Mouse (Mus musculus) right cerebral cortex, postnatal 36 days (tissue): Measurements from ENCODE around the gene Hsd17b3.
A peak's percentile ranks its signal among the peaks of the same experiment; 100 is the strongest.

ENCODE experiments used
- DNase-seq, 2 experiments: peaks; one replicate each; pipeline ENCODE4 v3.0.0; 2022; ENCODE audit warnings: low spot score in 2 of 2, mixed read lengths in 1 of 2

The Hsd17b3 gene

DNA sequence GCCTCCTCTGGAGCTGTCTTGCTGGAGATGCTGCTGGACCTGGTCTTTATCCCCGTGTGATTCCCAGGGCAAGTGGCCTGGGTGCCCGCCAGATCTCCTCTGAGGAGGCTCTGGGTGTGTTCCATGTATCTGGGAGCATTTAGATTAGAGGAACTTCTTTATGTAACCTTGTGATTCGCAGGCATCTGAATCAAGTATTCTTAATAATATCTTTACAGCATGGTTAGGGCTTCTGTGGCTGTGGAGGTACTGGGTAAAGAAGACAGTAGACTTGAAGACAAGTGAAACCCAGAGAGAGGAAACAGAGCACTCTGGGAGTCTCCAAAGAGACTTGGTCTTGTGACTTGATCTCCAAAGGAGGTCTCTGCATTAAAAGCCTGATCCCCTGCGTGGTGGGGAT, at the start of gene Hsd17b3:
Gene Hsd17b3, minus strand, starts transcription at position 101 of the 400 bp plus-strand sequence.
- DNase-seq = no peak

DNA sequence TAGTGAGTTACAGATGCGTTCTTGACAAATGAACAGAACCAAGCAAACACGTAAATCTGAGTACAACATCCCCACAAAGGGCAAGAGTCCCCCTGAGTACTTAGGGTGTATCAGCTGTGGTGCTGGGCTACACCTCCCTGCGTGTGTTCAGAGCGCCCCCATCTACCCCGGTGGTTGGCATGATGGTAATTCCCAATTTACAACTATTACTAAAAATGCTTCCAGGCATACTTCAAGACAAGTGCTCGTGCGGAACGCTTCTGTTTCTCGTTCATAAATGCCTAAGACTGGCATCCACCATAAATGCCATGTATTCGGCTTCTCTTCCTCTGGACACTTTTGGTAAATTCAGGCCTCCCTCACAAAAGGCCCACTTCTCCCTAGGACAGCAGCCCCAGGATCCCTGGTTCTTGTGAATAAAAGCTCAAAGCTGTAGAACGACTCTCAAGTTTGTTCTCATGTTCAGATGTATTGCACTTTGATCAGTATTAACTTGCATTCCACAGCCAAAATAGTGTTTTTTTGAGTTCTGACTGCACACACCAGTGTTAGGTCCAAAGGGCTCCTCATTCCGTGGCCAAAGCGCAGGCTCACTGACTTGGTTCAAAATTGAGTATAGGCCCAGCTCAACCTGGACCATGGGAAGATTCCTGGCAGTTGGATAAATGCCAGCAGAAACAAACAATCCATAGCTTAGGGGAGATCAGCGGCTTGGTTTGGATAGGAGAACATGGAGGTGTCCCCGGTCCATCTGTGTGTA, 40.8 kb upstream of the Hsd17b3 start:
- DNase-seq = peak in 1 of 2 experiments; percentile 9

DNA sequence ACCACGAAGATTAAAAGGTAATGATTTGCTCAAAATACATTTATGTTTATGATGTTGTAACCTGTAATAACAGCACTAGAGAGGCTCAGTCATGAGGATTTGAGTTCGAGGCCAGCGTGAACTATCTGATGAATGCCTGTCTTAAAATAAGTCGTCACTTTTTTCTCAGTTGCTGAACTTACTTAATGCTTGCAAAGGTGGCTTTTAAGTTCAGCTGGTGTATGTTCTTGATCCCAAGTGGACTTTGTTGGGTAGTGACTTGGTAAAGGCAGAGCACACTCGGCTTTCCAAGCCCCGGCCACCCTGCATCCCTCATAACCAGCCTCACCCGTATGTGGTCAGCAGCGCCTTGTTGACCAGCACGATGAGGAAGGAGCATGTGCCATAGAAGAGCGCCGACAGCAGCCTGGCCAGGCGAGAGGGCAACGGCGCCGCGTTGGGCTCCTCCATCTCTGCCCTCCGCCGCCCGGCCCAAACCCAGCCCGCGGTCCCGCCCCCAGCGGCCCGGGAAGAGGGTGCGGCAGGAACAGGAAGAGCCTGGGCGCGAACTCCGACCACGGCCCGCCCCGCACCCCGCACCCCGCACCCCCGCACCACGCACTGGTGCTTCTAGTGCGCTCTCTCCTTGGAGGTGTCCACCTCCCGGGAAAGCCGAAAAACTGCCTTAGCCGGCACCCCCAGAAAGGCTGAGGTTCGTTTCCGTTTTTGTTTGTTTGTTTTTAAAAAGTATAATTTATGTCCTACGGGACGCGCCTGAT, 40.0 kb upstream of the Hsd17b3 start, which contains the start of gene Slc35d2:
Gene Slc35d2, minus strand, starts transcription at position 511 of the 758 bp plus-strand sequence.
- no peak for DNase-seq

DNA sequence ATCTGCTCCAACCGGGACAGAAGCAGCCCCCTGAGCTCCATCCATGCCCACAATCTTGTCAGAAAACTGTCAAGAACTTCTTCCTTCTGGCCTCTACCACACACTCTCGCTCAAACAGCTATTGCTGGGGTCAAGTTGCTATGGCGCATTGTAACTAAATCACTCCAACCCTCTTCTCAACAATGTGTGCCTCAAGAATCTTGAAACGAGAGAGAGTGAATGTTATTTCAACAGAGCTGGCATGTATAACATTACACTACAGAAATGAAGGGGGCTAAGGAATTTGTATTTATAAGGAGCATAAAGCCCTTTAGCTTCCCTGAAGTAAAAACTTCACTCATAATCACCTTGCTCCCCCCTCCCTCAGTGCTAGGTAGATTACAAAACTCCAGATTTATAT, 37.3 kb upstream of the Hsd17b3 start:
- no peak for DNase-seq

DNA sequence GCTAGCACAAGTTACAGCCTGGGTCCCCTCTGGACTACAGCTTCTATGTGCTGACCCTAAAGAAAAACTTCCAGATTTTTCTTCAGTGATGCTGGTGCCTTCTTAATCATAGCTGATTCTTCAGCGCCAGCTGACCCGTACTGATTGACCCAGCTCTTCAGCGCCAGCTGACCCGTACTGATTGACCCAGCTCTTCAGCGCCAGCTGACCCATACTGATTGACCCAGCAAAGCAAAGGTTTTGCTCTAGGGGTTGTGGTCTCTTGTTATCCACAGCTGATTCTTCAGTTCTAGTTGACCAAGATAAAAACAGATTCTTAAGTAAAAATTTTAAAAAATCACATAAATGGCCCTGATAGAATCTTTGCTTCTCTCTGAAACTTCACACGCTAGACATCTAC, 35.9 kb upstream of the Hsd17b3 start:
- no peak for DNase-seq

DNA sequence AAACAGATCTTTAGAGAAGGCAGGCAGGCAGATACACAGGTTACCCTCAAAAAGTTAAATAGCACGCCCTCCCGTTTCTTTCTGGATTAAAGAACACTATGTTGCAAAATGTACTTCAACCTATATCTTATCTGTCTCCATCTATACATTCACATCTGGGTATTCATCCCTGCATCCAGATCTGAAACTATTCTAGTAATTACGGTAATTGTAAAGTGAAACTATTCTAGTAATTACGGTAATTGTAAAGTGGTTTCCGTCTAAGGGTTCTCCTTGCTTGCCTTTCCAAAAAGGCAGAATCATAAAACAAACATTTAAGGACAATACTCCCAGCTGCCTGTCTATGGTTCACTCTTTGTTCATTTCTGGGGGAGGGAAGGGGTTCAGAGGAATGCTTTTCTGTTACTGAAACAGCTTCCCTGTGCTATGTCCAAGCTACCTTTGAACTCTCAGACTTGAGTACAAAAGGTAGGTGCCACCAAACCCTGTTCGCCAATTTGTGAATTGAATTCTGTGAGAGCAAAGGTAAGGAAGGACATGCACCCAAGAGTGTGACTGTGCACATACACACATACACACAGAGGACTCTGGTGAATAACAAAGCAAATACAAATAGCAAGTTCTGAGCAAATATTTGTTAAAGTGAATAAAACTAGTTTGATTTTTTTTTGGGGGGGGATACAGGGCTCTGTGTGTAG, 34.6 kb upstream of the Hsd17b3 start:
- DNase-seq = no peak

DNA sequence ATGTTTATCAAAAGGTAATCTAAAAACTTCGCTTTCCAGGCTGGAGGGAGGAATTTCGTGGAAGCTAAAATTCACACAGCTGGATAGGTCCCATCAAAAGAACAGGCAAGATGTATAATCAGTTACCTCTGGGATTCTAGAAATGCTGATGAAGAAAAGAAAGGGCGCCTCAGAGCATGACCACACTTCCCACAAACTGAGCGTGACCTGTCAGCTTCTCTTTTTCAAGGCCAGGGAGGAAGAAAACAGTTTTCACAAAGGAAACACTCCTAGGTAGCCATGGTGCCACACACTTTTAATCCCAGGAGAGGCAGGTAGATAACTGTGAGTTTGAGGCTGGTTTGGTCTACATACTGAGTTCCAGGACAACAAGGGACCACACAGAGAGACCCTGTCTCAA, 31.7 kb upstream of the Hsd17b3 start:
- no peak for DNase-seq

DNA sequence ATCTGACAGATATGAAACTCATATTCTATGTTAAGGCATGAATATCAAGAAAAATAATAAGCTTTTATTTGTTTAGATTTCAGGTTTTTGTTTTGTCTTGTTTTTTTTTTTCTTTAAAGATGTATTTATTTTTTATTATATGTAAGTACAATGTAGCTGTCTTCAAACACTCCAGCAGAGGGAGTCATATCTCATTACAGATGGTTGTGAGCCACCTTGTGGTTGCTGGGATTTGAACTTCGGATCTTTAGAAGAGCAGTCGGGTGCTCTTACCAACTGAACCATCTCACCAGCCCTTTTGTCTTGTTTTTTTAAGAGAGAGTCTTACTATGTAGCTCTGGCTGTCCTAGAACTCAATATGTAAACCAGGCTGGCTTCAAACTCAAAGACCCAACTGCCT, 28.4 kb upstream of the Hsd17b3 start:
- no peak for DNase-seq

DNA sequence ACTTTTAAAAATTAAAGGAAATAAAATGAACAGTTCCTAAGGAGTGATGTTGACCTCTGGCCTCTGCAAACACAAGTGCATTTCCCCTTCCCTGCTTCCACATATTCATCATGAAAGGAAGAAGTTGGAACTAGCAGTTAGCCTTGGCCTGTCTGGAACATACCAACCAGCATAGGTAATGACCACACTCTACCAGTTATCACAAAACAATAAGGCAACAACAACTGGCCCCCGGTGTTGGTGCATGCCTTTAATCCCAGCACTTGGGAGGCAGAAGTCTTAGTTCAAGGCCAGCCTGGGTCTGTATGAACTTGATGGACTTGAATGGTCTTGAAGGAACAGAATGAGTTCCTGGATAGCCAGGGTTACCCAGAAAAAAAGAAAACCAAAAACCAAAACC, 21.4 kb upstream of the Hsd17b3 start:
- DNase-seq = no peak

DNA sequence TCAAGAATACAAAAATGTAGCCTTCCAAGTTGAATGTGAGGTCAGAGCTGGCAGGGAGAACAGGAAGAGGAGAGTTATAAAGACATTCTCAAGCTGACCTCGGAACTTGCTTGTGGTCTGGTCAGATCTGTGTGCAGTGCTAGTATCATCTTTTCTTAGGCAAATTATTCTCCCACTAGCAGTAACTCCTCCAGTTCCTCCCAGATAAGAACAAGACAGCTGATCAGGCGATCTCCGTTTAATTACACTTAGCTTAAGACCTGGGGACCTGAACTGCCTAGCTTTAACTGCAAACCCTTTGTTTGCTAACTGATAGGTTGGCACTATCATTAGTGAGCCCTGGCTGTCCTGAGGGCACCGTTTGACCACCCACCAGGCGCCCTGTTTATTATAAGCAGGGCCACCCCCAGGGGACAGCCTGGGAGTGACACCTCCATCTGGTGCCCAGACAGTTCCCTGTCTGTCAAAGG, 19.4 kb upstream of the Hsd17b3 start:
- DNase-seq = no peak

DNA sequence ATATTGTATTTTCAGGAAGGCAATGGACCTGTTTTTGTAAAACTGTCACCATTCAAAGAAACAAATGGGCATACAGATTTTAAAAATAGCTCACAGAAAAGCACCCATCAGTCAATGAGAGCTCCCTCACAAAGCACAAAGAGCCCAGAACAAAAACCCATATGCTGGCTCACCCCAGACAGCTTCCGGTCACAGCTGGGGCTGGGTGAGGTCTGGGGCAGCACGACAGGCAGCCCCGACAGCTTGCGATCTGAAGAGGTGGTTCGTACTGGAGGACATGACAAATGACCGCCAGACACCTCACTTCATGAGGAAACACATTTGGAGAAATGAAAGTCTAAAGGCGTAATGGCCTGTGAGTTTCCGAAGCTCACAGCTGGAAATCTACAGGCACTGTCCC, 18.5 kb upstream of the Hsd17b3 start:
- DNase-seq = no peak

DNA sequence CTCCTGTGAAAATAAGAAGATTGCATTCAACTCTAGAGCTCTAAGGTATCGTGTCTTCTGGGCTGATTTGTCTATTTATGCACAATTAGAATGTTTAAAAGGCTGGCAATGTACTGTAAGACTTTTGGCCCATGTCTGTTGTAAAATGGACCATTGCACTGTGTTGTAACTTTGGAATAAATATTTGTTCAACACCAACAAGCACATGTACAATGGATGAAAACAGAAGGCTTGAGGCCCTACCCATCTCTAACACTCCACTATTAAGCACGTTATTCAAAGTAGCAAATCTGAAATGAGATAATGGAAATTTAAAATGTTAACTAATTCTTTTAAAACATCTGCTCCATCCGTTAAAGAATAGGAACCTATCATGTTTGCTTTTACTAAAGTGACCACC, 18.1 kb upstream of the Hsd17b3 start:
- no peak for DNase-seq

DNA sequence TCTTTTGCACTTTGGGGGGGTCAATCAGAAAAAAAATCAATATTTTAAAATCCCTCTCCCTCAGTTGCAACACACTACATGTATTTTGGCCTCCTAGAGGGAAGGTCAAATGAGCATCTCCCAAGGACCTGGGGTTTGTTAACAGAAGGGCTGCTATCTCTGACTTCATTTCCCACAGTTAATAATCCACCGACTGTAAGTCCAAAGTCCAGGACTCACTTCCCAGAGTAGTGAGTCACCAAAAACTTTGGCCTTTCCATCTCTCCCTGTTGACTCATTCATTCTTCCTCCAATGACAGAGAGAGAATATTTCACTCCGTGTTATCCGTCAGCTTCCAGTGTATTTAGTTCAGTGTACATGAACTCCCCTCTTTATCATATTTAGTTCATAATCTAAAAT, 16.7 kb upstream of the Hsd17b3 start:
- DNase-seq = no peak

DNA sequence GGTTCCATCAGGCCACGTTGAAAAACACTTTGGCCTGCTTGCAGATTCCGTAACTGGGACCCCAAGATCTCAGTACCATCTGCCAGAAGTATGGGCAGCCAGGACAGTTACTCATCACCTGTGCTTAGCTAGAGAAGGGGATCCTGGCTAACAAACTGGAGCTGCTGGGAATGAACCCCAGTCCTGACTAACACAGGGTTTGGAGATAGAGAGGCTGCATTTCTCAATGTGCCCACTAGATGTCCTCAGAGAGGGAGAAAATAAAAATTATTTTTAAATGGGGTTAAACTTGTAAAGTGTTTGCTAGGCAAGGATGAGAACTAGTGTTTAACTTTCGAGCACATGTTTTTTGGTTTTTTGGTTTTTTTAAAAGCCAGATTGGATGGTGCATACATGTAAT, 11.2 kb upstream of the Hsd17b3 start:
- DNase-seq = no peak

DNA sequence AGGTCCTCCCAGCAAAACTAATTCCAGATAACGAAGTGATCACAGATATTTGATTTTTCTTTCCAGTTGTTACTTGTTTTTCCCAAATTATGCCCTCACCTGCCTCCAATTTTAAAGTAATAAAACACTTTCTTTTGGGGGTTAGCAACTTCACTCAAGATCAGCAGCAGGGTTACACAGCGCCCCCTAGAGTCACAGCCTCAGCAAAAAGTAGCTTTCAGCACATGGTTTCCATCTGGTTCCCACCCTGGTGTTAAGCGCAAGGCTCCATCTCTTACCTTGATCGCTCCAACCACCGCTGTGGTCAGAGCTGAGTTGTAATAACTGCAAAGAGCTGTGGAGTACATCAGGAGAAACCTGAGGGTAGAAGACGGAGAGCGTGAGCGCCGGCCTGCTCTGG, 10.0 kb upstream of the Hsd17b3 start:
- DNase-seq = no peak

DNA sequence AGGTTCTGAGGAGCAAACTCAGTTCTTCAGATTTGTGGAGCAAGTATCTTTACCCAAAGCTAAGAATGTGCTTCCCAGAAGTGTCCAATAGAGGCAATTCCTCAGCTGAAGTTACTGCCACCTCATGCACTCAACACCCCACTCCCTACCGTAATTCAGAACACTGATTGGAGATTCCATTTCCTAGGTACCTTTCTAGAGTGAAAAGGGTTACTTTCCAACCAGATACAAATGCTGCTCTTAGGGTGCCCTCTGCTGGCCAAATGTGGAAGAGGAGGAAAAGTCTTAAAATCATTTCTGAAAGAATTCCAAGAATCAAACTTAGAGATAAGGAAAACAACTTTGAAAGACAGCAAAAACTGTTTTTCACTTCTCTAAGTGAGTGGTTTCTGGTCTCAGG, 4.3 kb upstream of the Hsd17b3 start:
- DNase-seq = peak; percentile 12 to 23

DNA sequence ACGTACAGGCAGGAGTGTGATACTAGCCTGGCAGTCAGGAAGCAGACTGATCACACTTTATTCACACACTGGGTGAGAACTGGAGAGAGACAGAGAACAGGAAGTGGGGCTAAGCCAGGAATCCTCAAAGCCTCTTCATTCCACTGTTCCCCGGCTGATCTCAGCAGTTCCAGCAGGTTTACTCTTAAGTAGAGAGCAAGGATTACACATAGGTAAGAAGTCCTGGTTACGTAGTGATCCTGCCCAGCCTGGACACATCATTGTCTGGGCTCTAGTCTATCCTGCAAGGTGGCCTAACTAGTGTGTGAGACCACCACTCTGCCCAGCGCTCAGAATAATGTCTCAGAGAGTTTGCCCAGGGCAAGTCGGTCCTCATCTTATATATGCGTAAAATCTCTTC, 3.7 kb upstream of the Hsd17b3 start:
- DNase-seq = no peak

DNA sequence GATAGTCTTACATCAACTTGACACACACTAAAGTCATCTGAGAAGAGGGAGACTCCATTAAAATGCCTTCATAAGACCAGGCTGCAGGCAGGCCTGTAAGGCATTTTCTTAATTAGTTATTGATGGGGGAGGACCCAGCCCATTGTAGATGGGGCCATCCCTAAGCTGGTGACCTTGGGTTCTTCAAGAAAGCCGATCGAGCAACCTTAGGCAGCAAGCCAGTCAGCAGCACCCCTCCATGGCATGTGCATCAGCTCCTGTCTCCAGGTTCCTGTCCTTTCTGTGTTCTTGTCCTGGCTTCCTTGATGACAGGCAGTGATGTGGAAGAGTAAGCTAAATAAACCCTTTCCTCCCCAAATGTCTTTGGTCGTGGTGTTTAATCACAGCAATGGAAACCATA, 3.1 kb upstream of the Hsd17b3 start:
- no peak for DNase-seq

DNA sequence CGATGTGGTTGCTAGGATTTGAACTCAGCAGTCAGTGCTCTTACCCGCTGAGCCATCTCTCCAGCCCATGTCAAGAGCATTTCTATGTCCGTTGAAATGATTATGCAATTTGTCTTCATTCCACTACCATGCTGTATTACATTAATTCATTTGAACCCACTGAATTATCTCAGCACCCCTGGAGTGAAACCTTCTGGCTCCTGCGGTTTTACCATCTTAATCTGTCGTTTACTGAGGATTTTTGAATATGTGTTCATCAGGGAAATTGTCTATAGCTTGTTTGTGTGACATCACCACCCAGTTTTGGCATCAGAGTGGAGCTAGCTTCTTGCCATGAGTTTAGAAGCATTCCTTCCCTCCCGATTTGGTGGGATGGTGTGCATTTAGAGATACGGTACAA, 2.0 kb upstream of the Hsd17b3 start:
- DNase-seq = no peak

DNA sequence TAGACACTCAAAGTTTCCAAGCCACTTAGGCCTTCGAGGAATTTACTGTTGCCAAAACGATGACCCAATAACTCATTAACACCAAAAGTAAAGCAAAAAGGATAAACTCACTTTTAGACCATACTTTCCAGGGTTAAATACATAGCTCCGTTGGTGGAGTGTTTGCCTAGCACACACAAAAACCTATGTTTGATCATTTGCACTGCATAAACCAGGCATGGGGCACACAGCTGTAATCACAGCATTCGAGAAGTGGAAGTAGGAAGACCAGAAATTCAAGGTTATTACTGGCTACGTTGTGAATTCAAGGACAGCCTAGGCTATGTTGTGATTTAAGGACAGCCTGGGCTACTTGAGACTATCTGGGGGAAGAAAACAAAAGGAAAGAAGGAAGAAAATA, 1.2 kb upstream of the Hsd17b3 start:
- no peak for DNase-seq

DNA sequence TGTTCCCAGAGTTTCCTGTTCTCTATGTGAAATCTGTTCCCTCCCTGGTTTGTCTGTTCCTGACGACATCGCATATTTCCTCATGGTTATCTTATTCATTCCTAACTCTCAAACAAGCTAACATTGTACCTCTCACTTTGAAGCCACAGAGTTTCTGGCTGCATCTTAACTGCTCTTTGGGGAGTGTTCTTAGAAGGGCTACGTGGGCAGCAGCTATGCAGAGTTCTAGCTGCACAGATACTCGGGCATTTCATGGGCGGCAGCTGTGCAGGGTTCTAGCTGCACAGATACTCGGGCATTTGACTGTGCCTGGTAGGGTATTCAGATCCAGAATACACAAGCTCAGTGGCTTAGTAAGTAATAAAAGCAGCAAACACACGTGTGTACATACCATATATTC, 973 bp downstream of the Hsd17b3 start:
- peak in 1 of 2 experiments; percentile 2 for DNase-seq

DNA sequence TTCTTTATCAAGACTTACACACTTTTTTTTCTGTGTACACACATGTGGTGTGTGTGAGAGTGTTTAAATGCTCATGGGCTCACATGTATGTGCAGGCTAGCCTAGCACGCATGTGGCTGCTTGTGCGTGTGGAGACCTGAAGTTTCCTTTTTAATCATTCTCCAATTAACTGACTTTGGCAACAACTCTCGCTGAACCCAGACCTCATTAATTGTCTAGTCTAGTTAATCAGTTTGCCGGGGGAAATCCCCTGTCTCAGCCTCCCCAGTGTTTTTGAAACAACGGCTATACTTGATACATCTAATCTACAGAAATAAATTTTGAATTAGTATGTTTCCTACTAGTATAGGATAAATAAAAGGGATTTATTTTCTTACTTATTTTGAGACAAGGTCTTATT, 3.0 kb downstream of the Hsd17b3 start:
- no peak for DNase-seq

DNA sequence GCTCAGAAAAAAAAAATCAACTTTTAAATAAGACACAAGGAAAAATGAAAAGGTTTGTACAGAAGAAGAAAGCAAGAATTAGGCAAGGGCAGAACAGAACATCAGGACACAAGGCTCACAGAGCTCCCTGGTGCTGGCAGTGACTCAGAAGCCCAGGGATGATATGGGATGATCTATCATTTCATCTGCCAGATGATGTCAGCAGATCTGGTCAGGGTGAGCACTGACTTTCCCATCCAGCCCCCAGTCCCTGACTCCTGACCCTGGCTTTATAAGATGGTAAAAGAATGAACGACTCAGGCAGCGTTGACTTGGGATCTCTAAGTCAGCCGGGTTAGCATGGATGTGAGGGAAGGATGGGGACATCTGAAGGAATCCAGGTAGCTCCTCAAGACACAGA, 5.7 kb downstream of the Hsd17b3 start:
- no peak for DNase-seq
